Mouse (Mus musculus): Measurements from ENCODE around the gene Gkap1.
A peak's percentile ranks its signal among the peaks of the same experiment; 100 is the strongest.

DNA sequence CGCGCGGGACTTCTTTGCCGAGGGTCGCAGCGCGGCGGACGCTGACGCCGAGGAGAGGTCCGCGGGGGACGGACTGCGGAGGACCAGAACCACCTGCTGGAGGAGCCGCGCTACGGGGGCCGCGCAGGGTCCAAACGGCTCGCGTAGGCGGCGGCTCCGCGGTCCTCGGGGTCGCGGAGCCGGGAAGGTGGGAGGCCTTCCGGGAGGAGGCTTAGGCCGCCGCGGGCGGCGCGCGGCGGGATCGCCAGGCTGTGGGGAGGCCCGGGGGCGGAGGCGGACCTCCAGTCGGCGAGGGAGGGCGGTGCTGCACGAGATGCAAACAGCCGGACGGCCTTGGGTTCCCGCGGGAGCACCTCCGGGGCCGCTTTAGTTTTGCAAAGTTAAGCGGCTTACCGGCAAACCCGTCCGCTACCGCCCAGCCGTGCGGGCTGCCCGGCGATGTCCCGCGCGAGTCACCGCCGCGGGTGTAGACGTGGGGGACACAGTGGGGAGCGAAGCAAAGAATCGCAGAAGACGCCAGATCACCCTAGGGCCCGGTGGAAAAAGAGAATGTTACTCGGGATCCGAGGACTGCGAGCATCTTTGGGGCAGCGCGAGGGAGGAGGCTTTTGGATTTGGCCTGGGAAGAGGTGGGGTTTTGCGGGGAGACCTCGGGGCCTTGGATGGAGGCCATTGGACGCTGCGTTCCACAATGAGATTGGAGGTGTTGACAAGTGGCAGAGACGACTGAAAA lies 1.1 kb downstream of the Gkap1 start:
- TF ChIP-seq EP300 (optimal IDR thresholded peaks at IDR 0.05), result no peak
- peak; percentile 5; the same call in 1 of the 2 replicates for TF ChIP-seq CTCF (IDR thresholded peaks at IDR 0.05; ENCODE audit: low read depth)
